Mouse (Mus musculus): ENCODE results near the gene Anks6. TPM values are rescaled to one million over a fixed set of nuclear protein-coding genes. Genes with fewer than 3 reads are reported as not detected.

The Anks6 gene
- polyA plus RNA-seq, 1 experiment from 2014 or later: 3.7 TPM

DNA sequence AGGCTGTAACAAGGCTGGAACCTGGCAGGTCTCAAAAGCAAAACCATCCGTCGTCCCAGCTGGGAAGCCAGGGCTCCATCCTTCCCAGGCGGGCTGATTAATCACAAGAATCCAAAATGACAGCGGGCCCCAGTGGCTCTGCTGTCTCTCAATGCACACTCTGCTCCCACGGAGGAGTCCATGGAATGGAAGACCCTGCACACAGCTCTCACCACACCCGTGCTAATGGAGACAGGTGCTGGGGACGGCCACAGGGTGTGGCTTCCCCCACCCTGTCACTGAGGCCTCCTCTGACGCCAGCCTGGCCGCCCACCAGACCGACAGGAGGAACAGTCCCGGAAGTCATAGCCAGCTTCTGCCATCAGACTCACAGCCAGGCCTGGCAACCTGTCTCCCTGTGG, 80.6 kb downstream of the Anks6 start:
- H3K9ac ChIP-seq (ENCODE audit: low read length): no peak overlapping the region
- H3K9me3 ChIP-seq (ENCODE audit: control insufficient read depth, low read length): no peaks in the 10 kb centered on the region
- ATAC-seq (ENCODE audit: low FRiP score, low TSS enrichment) (no peak), DNase-seq (ENCODE audit: low spot score) (no peak)
- no peaks in the 10 kb centered on the region for H3K27me3 ChIP-seq (ENCODE audit: control insufficient read depth, insufficient read depth, low read length)
- no peak overlapping the region for H3K4me3 ChIP-seq (ENCODE audit: low read depth, low read length)
- H3K4me1 ChIP-seq (replicated peaks; ENCODE audit: control insufficient read depth, insufficient read depth): no peaks in the 10 kb centered on the region
- no peak overlapping the region for H3K27ac ChIP-seq (replicated peaks)
- TF ChIP-seq EP300 (optimal IDR thresholded peaks at IDR 0.05): no peak
- TF ChIP-seq CTCF (IDR thresholded peaks at IDR 0.05; ENCODE audit: low read depth): no peak
- H3K36me3 ChIP-seq (ENCODE audit: control insufficient read depth, insufficient read depth, low read length): no peaks in the 10 kb centered on the region
- 67% methylated on average over 11 of the region's 11 CpGs for WGBS
- H3K4me2 ChIP-seq (replicated peaks; ENCODE audit: low read depth): no peak overlapping the region

DNA sequence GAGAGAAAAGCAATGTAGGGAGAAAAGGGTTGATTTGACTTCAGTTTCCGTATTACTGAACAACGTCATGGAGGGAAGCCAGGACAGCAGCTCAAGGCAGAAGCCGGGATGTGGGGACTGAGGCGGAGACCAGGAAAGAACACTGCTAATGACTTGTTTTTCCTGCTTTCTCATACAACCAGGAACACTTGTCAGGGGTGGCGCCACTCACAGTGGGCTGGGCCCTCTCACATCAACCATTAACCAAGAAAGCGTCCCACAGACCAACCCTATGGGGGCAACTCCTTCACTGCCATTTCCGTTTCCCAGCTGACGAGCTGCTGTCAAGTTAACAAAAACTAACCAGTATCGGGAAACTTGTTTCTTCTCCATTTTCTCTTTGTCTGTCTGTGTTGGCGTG, 83.9 kb downstream of the Anks6 start:
- WGBS: 69% methylated on average over 10 of the region's 10 CpGs
- Histone ChIP-seq H3K27ac (replicated peaks) (no peak overlapping the region), H3K36me3 (ENCODE audit: control insufficient read depth, insufficient read depth, low read length) (no peaks in the 10 kb centered on the region), H3K4me2 (replicated peaks; ENCODE audit: low read depth) (no peak overlapping the region), H3K4me1 (replicated peaks; ENCODE audit: control insufficient read depth, insufficient read depth) (no peaks in the 10 kb centered on the region), H3K27me3 (ENCODE audit: control insufficient read depth, insufficient read depth, low read length) (no peaks in the 10 kb centered on the region), H3K9me3 (ENCODE audit: control insufficient read depth, low read length) (no peaks in the 10 kb centered on the region), H3K9ac (ENCODE audit: low read length) (no peak overlapping the region), H3K4me3 (ENCODE audit: low read depth, low read length) (no peak overlapping the region)
- no peak for ATAC-seq (ENCODE audit: low FRiP score, low TSS enrichment)
- TF ChIP-seq CTCF (IDR thresholded peaks at IDR 0.05; ENCODE audit: low read depth) (no peak), EP300 (optimal IDR thresholded peaks at IDR 0.05) (no peak)
- DNase-seq (ENCODE audit: low spot score): no peak

DNA sequence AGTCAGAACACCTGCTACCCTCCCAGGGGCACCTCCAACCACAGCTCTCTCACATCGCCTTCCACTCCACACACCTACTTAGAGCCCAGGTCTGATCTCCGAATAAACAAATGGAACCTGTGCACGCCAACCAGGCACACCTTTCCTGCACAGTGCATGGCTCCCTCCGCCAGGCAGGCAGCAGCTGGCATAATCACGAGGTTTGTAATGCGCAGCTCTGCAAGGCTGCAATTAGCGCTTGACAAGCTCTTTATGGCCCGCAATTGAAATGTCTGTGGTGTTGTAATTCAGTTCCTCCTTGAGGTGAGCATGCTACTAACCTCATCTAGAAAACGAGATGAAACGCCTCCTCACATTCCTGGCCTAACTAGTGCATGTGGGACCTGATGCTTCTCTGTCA, 89.2 kb downstream of the Anks6 start:
- no peak overlapping the region for H3K4me3 ChIP-seq (ENCODE audit: low read depth, low read length)
- H3K36me3 ChIP-seq (ENCODE audit: control insufficient read depth, insufficient read depth, low read length): no peaks in the 10 kb centered on the region
- no peak for TF ChIP-seq EP300 (optimal IDR thresholded peaks at IDR 0.05)
- TF ChIP-seq CTCF (IDR thresholded peaks at IDR 0.05; ENCODE audit: low read depth): no peak
- H3K27me3 ChIP-seq (ENCODE audit: control insufficient read depth, insufficient read depth, low read length): no peaks in the 10 kb centered on the region
- DNase-seq (ENCODE audit: low spot score) (no peak), ATAC-seq (ENCODE audit: low FRiP score, low TSS enrichment) (no peak)
- H3K4me1 ChIP-seq (replicated peaks; ENCODE audit: control insufficient read depth, insufficient read depth): no peaks in the 10 kb centered on the region
- no peaks in the 10 kb centered on the region for H3K9me3 ChIP-seq (ENCODE audit: control insufficient read depth, low read length)
- 85% methylated on average over 10 of the region's 10 CpGs for WGBS
- H3K27ac ChIP-seq (replicated peaks): no peak overlapping the region
- no peak overlapping the region for H3K9ac ChIP-seq (ENCODE audit: low read length)
- H3K4me2 ChIP-seq (replicated peaks; ENCODE audit: low read depth): no peak overlapping the region

DNA sequence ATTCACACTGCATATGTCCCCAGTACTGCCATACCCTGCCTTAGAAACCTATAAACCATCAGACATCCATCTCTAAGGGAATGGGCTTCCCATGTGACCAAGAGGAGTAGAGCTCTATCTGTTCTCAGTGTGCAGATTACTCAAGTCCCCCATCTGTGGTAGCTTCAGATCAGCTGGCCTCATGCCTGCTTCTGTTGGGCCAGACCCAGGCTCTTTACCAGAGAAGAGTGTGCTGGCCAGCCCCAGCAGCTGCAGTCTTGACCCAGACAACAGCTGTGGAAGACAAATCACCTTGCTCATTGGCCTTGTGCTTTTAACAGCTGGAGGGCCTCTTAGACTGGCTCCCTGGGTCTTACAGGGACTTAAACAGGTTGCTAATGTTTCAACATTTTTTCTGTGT, 90.7 kb downstream of the Anks6 start:
- Histone ChIP-seq H3K9me3 (ENCODE audit: control insufficient read depth, low read length) (no peaks in the 10 kb centered on the region), H3K9ac (ENCODE audit: low read length) (no peak overlapping the region), H3K27ac (replicated peaks) (no peak overlapping the region), H3K4me3 (ENCODE audit: low read depth, low read length) (no peak overlapping the region), H3K4me1 (replicated peaks; ENCODE audit: control insufficient read depth, insufficient read depth) (no peaks in the 10 kb centered on the region), H3K4me2 (replicated peaks; ENCODE audit: low read depth) (no peak overlapping the region), H3K36me3 (ENCODE audit: control insufficient read depth, insufficient read depth, low read length) (no peaks in the 10 kb centered on the region), H3K27me3 (ENCODE audit: control insufficient read depth, insufficient read depth, low read length) (no peaks in the 10 kb centered on the region)
- no peak for ATAC-seq (ENCODE audit: low FRiP score, low TSS enrichment)
- TF ChIP-seq EP300 (optimal IDR thresholded peaks at IDR 0.05) (no peak), CTCF (IDR thresholded peaks at IDR 0.05; ENCODE audit: low read depth) (no peak)
- DNase-seq (ENCODE audit: low spot score): no peak

Other genes starting within 250 kb of the Anks6 start
- gene Gabbr2, start 65.6 kb downstream of the Anks6 start, polyA plus RNA-seq (2015; fragmentation: Nextera tagmentation; extraction: Ambion mirVana): 0.04 and 0.06 TPM in 2 replicates
- gene Galnt12, start 34.5 kb upstream of the Anks6 start, polyA plus RNA-seq (2015; fragmentation: Nextera tagmentation; extraction: Ambion mirVana): 57.9 and 59.9 TPM in 2 replicates
- 25.0 and 28.6 TPM in 2 replicates for gene Col15a1, start 150.7 kb upstream of the Anks6 start, polyA plus RNA-seq (2015; fragmentation: Nextera tagmentation; extraction: Ambion mirVana)